Mouse (Mus musculus) telencephalon, adult 2 months (tissue): ENCODE measurements around the gene Rcl1.

ENCODE experiments used
- DNase-seq: peaks from one replicate; pipeline ENCODE4 v3.0.0-alpha.2; 2011; ENCODE audit warnings: low read depth, low spot score

Gene Rcl1

DNA sequence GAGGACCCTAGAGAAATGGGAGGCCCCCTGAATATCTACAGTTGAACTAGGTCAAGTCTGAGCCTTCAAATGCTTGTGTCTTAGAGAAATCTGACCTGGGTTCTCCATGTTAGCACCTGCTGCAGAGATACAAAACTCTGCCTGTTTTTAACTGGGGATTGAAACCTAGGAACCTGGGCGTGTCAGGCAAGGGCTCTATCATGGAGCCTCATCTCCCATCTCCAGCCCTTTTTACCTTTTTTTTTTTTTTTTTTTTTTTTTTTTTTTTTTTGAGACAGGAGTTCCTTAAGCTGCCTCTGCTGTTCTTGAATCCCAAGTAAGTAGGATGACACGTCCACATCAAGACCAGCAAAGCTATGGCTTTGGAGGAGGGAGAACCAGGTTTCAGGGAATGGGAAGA, 50.3 kb downstream of the Rcl1 start:
- DNase-seq: no peak

DNA sequence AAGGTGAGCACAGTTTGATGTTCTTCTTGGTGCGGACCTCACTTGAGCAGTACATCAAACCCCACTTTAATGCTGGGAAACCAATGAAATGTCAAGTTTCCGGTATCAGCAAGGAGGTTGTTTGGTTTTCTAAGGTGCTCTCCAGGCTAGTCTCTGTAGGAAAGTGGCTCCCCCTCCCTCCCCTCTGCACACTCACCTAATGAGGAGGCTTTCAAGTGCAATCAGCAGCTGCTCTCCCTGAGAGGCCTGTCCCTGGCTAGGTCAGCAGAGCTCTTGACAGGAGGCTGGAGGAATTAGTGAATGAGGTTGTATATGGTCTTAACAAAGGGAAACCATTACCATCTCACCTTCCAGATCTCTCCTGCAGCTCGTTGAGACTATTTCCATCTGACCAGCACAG, 54.4 kb downstream of the Rcl1 start:
- DNase-seq: no peak

DNA sequence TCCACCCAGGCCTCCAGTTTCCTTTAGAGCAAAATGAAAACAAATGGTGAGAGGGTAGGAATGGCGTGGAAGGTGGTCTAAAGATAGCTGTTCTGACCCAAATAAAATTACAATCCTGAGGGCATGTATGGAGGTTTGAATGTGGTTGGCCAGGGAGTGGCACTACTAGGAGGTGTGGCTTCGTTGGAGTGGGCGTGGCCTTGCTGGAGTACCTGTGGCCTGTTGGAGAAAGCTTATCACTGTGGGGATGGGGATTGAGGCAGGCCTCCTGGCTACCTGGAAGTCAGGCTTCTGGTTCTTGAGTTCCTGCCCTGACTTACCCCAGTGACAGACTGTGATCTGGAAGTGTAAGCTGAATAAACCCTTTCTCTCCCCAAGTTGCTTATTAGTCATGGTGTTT, 55.2 kb downstream of the Rcl1 start:
- DNase-seq: no peak

DNA sequence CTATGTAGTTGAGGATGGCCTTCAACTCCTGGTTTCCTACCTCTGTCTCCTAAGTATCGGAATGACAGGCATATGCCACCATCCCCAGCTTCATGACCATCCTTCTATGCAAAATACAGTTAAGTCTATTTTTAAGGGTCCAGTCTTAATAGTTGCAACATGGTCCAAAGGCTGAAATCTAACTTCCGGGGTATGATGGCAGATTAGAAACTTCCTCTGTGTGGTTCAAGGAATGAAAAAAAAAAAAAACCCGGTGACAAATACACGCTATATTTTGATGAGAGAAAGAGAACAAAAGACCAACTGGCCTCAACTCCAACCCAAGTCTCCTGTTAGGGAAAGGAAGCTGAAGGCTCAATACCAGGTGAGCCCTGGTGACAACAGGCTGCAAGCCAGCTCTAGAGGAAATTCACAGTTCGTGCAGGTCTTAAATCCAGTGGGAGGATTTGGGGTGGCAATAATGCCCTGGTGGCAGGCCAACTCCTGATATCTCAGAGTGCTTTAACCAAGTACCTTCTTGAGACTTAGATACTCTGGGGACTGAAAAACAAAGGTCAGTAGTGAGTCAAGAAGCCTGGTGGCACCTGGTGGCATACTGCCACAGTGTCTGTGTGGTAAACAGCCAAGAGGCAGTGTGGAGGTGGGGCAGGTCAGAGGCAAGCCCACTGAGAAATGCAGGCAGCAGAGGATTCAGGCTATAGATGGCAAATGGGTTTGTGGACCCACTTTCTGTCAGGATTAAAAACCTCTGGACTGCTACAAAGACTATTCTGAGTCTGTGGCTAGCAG, 56.7 kb downstream of the Rcl1 start:
- DNase-seq: no peak

DNA sequence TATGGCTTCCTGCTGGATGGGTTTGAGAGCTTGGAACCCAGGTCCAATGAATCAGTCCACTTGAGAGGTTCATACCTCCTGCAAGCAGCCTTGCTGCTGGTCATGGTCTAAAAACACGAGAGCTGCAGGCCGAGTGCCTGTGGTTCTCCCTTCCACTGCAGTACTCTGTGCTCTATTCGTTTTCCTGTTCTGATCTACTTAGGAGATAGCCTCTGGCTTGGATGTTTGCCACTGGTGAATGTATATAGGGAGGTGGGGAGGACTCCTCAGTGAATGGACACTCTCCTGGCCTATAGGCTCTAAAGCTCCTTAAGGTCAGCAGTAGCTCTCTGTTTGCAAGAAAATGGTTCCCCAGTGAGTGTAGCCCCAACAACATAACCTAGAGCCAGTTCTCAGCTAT, 57.3 kb downstream of the Rcl1 start:
- DNase-seq: no peak

DNA sequence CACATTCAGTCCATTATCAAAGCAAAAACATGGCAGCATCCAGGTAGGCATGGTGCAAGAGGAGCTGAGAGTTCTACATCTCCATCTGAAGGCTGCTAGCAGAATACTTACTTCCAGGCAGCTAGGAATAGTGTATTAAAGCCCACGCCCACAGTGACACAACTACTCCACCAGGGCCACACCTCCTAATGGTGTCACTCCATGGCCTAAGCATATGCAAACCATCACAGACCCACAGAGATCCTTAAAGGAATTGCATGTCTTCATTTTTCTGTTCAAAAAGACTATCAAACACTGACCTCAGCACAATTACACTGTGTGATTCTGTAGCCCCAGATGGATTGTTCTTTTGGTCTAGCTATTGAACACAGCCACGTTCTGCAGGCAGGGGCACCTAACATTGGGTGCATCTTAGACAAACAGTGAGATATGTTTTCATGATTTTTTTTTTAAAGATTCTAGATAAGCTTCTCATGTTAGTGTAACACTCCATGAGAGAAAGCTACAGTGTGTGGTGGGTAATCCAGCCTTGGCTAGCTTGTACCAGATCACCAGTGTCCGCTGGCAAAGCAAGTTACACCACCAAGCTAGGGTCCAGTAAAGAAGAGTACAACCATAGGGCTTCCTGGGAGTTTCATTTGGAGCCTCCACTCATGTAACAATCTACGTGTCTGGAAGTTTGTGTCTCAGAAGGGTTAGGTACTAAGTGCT, 62.8 kb downstream of the Rcl1 start:
- DNase-seq: no peak

DNA sequence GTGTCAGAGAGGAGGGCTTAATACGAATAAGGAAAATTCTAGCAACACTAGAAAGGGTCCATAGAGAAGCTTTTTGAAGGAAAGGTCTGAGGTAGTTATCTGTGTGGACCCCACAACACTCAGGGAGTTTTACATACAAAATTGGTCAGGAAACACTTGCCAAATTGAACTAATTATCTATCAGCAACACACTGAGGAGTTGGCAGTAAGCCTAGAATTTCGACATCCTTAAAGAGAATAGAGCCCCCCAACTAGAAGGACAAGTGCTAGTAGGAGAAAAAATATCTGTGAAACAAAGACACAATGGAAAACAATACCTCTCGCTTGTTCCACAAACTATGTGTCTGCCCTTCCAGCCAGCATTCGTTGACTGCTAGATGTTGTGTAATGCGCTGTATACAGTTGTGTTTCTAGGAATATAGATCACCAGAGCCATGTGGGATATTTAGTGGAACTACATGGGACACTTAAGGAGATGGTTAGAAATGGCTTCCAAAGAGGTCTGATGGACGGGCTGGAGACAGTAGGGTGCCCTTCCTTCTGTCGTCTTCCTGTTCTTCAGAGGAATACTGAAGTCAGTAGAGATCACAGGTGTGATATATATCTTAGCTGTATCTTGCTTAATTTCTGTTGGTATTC, 63.5 kb downstream of the Rcl1 start:
- no peak for DNase-seq

DNA sequence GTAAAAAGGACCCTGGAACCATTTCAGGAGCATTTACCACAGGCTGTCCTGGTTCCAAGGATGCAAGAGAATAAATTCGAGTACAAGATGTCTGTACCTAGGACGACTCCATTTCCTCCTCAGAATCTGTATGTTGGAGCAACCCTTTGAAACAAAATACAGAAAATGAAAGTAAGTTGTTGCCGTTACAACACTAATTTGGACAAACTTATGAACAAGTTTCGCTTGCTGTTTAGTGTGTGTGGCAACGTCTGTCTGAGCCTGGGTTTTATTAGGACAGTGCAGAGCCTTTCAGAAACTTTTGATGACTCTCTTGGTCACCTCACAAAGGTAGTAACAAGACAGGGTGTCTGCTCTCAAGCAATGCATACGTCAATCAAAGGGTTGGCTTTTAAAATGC, 66.8 kb downstream of the Rcl1 start:
- no peak for DNase-seq

DNA sequence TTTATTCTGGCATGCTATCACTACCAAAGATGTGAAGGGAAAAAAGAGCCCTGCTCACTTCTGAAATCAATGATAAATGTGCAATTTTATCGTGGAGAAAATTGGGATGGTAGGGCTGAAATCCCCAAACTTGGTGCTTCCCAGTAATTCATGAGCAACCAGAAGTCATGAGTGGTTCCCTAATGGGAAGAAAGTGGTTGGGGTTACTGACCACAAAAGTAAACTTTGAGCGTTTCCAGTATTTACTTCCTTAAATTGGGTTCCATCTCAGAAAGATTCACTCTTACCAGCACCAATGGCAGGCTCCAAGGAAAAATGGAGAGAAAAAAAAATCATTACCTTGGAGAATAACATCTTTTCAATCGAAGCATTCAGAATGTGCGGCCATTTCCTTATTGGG, 79.2 kb downstream of the Rcl1 start:
- DNase-seq: no peak

DNA sequence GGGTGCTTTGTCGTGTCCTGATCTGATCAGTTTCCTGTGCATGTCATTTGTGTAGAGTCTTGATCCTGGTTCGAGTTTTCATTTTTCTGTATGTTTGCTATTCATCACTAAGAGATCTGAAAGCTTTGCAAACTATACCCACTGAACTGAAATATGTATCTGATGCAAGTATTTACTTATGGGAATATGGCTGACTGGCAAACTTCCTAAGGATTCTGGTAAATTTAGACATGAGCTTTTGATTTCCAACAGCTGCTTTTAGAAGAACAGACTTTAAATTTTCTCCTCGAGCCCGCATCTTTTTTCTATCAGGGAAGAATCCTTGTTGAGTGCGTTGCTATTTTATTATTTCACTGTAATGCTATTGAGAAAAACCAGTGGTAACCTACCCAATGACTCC, 81.0 kb downstream of the Rcl1 start:
- DNase-seq: peak; percentile 10

DNA sequence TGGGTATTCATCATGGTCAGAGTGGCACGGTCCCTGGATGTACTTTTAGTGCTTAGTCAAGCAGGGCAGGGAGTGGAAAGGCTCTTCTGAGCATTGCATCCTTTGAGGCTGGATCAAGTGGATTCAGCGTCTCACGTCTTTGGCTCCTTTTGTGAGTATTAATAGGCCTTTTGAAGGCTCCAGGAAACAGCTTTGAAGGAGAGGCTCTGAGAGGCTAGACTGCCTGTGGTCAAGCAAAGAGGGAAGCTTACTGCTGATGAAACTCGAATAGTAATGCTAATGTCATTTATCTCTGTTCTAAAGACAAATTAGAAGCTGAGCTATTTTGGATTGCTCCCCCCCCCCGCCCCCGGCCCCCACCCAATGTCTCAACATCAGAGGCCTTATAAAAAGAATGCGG, 83.9 kb downstream of the Rcl1 start:
- DNase-seq: peak; percentile 4

DNA sequence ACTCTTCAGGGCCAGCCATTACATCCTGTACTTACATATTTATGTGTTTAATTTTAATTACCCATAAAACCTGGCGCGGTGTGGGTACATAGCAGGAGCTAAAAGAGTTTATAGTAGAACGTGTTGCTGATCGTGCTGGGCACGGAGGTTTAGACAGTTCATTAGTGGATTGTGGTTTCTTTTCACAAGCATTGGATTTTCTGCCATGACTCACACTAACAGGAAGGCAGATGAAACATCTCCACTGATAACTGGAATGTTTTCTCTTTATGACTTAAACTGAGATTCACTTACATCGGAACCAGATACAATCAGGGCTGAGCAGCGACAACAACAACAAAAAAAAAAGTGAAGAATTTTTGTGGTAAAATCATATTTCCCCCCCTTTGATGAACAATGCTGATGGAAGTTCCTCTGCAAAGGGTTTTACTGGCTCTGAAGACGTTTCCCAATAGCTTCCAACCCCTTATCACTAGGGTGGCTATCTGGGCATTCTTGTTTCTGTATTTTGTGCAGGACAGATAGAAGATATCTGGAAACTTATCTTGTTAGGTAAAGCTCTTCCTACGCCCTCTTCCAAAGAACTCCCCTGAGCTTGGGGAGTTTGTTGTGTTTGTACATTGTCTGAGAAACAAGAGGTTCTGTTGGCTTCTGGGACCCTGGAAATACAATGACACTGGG, 84.5 kb downstream of the Rcl1 start:
- peak; percentile 3 for DNase-seq

DNA sequence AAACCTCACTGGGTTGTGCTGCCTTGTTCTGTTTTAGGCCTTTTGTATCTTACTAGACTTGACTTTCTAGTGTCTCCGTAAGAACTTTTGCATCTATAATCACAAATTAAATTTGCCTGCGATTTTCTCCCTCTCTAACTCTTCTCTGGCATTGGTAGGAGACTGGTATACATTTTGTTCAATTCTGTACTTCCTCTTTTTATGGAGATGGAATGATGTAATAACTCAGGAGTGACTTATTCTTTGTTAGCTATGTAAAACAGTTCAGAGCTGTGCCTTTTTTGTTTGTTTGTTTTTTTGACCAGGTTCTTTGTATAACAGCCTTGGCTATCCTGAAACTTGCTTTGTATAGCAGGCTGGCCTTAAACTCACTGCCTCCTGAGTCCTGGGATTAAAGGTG, 87.7 kb downstream of the Rcl1 start:
- no peak for DNase-seq
